Mouse (Mus musculus): Measurements from ENCODE around the gene Npy4r. TPM values are rescaled to one million over a fixed set of nuclear protein-coding genes. Genes with fewer than 3 reads are reported as not detected.

Npy4r gene
- not detected for total RNA-seq (2023)

GRCm38 (mm10) chr14:34152342-34152741, at the start of gene Npy4r:
TSS of gene Npy4r (minus strand) at chr14:34152489.

GRCm38 (mm10) chr14:34201231-34202035, 49.1 kb upstream of the Npy4r start, which contains the start of gene Gprin2:
TSS of gene Gprin2 (minus strand) at chr14:34201653.

GRCm38 (mm10) chr14:34102601-34103000, 49.7 kb downstream of the Npy4r start, which contains the start of gene A630023A22Rik:
TSS of gene A630023A22Rik (minus strand) at chr14:34102754.

Other genes with a start within 250 kb of the Npy4r start
- not detected for gene Gdf10, start 228.9 kb downstream of the Npy4r start, total RNA-seq (2023)
- gene Gdf2, start 211.4 kb downstream of the Npy4r start, total RNA-seq (2023) = not detected
- gene Rbp3, start 198.5 kb downstream of the Npy4r start, total RNA-seq (2023) = not detected
- gene Zfp488, start 173.7 kb downstream of the Npy4r start, total RNA-seq (2023) = 0.21 TPM
- not detected for gene Gm30083, start 137.3 kb downstream of the Npy4r start, total RNA-seq (2023)
- not detected for gene Gm5460, start 135.7 kb downstream of the Npy4r start, total RNA-seq (2023)
- not detected for gene Antxrl, start 99.8 kb downstream of the Npy4r start, total RNA-seq (2023)
- gene Anxa8, start 66.5 kb downstream of the Npy4r start, total RNA-seq (2023) = not detected
- not detected for gene A630023A22Rik, start 49.7 kb downstream of the Npy4r start, total RNA-seq (2023)
- gene Gprin2, start 49.2 kb upstream of the Npy4r start, total RNA-seq (2023) = not detected
- gene Syt15, start 67.1 kb upstream of the Npy4r start, total RNA-seq (2023) = not detected
- 24.5 TPM for gene Shld2, start 158.0 kb upstream of the Npy4r start, total RNA-seq (2023)
- gene Glud1, start 158.2 kb upstream of the Npy4r start, total RNA-seq (2023) = 145 TPM
- not detected for gene Fam25c, start 202.9 kb upstream of the Npy4r start, total RNA-seq (2023)
- not detected for gene Sncg, start 222.3 kb upstream of the Npy4r start, total RNA-seq (2023)
- gene Mmrn2, start 223.0 kb upstream of the Npy4r start, total RNA-seq (2023) = not detected